Mouse (Mus musculus) kidney, postnatal 14 days (tissue): ENCODE measurements around the gene Mpp6.

Experiments used
- DNase-seq: peaks from one replicate; pipeline ENCODE4 v3.0.0; 2022; ENCODE audit warnings: mixed read lengths

Mpp6 gene

DNA sequence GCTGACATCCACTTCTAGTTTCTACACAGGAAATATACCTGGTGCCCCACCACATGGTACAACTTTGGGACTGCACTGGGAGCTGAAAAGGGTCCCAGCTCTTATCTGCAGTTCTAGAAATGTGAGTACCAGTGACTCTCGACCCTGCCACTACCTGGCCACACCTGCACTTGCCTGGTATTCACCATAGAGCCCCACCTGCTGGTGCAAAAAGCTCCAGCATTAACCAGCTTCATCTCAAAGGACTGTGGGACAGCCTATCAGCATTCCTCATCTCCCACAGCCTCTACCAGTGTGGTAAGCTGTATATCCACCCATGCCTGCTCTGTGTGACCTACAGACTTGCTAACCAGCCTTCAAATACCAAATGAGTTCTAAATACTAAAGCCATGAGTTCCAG lies 122.9 kb downstream of the Mpp6 start:
- no peak for DNase-seq

- no peak for DNase-seq
Measured at GRCm38 (mm10) chr6:50237963-50238362, 127.9 kb downstream of the Mpp6 start.

DNA sequence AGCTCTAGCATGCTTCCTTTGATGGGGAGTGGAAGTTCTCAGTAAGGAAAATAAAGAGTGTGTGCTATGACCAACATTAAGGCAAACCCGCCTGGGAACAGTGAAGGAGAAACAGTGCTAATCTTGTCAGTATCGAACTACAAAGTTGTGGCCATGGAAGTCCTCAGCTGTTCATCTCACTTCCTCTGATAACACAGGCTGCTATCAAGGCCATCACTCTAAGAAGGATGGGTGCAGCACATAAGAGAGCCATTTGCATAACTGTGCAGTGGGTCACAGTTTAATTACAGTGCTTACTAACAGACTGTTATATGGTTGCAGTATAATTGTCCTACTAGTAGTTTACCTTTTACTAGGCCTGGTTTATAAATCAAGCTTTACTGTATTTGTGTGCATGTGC lies 129.9 kb downstream of the Mpp6 start:
- DNase-seq, result no peak

GRCm38 (mm10) chr6:50240437-50240836 lies 130.4 kb downstream of the Mpp6 start:
- no peak for DNase-seq

GRCm38 (mm10) chr6:50244126-50244525 lies 134.1 kb downstream of the Mpp6 start:
- no peak for DNase-seq

DNA sequence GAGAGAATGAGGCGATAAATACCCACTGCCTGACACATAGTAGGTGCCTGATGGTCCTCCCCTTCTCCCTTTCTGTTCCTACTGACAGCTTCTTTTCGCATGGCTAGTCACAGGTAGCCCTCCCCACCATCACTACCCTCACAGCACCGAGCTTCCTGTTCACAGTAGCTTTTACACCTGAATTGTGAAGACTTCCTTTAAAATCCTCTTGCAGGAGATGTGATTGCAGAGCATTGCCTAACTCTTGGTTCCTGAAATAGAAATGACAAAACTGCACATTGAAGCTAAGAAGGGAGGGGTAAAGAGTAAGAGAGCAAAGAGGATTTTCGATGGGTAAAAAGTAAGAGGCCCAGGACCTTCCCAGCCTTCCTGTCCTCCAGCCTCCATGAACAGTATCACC lies 134.9 kb downstream of the Mpp6 start:
- DNase-seq, result no peak

GRCm38 (mm10) chr6:50247356-50247755 lies 137.3 kb downstream of the Mpp6 start:
- no peak for DNase-seq

- DNase-seq, result no peak
Measured at GRCm38 (mm10) chr6:50247791-50248190, 137.8 kb downstream of the Mpp6 start.
